Mouse (Mus musculus) left cerebral cortex, postnatal 25 days (tissue): ENCODE data around the gene Ascl2. TPM values are rescaled to one million over a fixed set of nuclear protein-coding genes. Genes with fewer than 3 reads are reported as not detected.

Experiments used
- DNase-seq, 2 experiments: peaks; one replicate each; pipeline ENCODE4 v3.0.0; 2022; ENCODE audit warnings: low spot score in 2 of 2, mixed read lengths in 1 of 2
- intact Hi-C: fragments of 180-260 bp; cut with DNase I; formaldehyde crosslinking; loops from one replicate; pipeline ENCODE4 v1.15.1; 2025
- total RNA-seq, 2 experiments: library from RNA; stranded (reverse); gene quantifications; 2 replicates each; pipeline ENCODE4 v1.2.3; 2021

Ascl2 gene
- total RNA-seq: not detected

DNA sequence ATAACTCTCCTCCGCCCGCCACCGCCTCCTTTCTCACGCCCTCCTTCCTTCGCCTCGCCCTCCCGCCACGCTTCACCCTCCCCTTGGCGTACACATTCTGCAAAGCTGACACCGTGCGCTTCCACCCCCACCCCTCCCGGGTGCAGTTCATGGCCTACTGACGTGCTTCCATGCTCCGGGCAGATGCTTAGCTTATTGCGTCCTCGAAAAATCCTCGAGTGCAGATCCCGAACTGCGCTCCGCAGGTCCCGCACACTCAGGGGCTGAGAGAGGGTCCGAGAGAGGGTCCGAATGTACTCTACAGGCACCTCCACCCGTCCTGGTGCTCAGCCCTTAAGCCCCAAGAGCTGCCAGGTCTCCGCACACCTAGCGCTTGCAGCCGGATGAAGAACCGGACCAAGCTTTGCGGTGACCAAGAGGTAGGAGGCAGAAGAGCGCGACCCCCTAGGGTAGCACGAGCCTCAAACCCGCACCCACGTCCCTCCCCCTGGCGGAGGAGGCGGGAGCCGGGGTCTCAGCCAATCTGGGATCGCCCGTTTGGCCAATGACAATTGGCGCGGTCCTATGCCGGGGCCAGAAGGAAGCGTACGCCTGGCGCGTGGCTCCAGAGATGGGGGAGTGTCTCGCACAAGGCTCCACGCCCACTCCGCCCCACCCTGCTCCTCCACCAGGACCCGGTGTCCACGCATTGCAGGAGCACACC, at the start of gene Ascl2:
TSS of gene Ascl2 (minus strand) at position 456 of the 703 bp plus-strand sequence.
- intact Hi-C loops: no loop called here
- no peak for DNase-seq

DNA sequence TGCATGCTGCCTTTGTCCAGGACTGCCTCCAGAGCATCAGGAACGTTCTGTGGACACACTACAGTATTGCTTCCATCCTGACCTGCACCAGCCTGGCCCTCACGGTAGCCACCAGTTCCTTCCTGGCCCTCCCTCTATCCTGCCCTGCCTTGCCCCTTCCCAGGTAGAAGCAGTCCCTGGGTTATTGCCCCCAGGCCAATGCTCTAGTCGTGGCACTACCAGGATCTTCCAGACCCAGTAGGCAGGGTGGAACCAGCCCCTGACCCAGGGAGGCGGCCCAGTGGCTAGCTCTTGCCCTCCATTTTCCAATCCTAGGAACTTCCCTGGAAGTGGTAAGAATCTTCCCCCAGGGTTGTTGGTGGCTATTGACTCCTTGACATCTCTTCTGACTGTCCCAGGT, 48.1 kb upstream of the Ascl2 start:
- intact Hi-C loops: no loop called here
- DNase-seq: no peak

DNA sequence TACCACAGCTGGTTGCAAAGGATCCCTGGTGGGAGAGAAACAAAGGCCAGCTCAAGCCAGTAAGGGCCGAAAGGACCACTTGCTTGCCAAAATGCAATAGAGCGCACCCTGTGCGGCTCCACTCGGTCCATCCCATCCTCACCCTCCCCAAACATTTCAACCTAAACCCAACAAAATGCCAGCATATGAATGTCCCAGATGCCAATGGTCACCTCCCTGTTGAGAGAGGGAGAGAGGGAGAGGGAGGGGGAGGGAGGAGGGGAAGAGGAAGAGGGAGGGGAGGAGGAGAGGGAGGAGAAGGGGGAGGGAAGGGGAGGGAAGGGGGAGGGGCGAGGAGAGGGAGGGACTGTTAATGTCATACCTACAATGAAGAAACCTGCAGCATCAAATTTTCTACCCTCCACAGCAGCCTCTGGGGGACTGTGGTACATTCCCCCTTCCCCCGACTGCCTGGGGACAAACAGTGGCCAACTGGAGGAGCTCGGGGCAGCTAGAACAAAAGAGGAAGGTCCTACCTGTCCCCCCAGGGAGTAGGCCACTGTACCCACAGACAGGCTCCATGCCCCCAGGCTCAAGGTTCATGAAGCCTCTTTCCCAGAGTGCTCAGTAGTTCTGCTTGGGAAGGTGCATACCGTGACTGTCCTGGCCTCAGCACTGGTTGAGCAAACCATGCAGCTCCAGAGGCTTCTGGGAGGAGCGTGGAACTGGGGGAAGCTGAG, 47.5 kb upstream of the Ascl2 start:
- intact Hi-C loops: no loop called here
- DNase-seq: no peak

- DNase-seq: peak; percentile 36 to 71
- intact Hi-C loops: no loop called here
Observed at GRCm38 (mm10) chr7:143015755-143016423, 46.8 kb upstream of the Ascl2 start.

DNA sequence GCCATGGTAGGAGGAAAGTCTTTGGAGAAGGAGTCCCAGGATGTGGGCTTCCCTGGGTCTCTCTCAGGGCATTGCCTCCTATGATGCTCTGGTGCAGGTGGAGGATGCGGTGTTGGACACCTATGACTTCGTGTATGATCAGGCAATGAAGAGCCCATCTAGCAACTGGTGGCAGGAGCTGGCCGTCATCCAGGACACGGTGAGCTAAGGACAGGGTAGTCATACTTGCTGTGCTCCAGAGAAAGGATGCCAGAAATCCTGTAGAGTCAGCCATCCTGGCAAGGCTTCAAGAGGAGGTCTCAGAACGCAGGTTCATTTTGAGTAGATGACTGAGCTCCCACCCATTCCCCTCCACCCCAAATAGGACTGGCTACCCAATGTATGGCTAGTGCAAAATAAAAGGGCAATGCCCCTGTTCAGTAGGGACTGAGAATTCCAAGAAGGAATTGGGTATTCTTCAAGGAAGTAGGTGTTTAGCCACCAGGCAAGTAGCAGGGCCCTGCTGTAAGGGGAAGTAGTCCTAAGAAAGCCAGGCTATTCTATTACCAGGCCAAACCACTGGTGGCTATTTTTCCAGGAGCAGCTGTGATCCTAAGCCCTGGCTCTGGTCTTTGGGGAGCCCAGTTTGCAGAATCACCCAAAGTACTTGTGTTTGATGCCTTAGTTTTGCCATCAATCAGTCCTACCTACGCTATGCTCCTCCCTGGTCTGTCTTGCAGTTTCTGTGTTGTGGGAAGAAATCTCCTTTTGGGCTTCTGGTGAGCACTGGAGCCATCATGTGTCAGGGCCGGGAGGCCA, 46.0 kb upstream of the Ascl2 start:
- intact Hi-C loops: no loop called here
- no peak for DNase-seq

GRCm38 (mm10) chr7:143013420-143014178, 44.5 kb upstream of the Ascl2 start:
- intact Hi-C loops: no loop called here
- peak in 1 of 2 experiments; percentile 73 for DNase-seq

- DNase-seq: no peak
- intact Hi-C loops: no loop called here
Observed at GRCm38 (mm10) chr7:143012230-143012875, 43.3 kb upstream of the Ascl2 start.

GRCm38 (mm10) chr7:143011226-143011625, 42.2 kb upstream of the Ascl2 start:
- intact Hi-C loops: no loop called here
- DNase-seq: no peak

DNA sequence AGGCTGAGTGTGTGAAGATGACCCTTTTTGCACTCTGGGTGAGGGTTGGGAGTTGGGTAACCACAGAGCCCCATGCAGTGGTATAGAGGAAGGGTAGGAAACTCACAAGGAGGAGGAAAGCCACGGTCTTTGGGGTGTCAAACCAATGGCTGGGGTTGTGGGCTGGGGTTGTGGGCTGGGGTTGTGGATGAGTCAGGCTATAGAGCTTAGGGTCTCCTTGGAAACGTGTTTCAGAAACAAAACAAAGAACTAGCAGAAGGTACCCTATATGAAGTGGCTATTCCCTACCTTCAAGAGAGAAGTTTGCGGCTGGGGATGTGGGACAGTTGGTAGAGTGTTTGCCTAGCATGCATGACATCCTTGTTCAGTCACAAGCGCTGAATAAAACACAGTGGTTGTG, 40.9 kb upstream of the Ascl2 start:
- intact Hi-C loops: loop anchor here (2.0 to 5.0 kb wide), 2 partner anchors 43 to 127 kb away; partner anchors contain the start of gene Cd81
- no peak for DNase-seq

GRCm38 (mm10) chr7:143008996-143009665, 40.1 kb upstream of the Ascl2 start:
- intact Hi-C loops: loop anchor here (1.0 to 5.0 kb wide), 4 partner anchors 44 to 128 kb away; partner anchors contain the start of genes Cd81 and Tssc4
- no peak for DNase-seq

GRCm38 (mm10) chr7:143008370-143008926, 39.4 kb upstream of the Ascl2 start:
- DNase-seq: no peak
- intact Hi-C loops: loop anchor here (1.0 to 5.0 kb wide), 4 partner anchors 44 to 129 kb away; partner anchors contain the start of genes Cd81 and Tssc4

DNA sequence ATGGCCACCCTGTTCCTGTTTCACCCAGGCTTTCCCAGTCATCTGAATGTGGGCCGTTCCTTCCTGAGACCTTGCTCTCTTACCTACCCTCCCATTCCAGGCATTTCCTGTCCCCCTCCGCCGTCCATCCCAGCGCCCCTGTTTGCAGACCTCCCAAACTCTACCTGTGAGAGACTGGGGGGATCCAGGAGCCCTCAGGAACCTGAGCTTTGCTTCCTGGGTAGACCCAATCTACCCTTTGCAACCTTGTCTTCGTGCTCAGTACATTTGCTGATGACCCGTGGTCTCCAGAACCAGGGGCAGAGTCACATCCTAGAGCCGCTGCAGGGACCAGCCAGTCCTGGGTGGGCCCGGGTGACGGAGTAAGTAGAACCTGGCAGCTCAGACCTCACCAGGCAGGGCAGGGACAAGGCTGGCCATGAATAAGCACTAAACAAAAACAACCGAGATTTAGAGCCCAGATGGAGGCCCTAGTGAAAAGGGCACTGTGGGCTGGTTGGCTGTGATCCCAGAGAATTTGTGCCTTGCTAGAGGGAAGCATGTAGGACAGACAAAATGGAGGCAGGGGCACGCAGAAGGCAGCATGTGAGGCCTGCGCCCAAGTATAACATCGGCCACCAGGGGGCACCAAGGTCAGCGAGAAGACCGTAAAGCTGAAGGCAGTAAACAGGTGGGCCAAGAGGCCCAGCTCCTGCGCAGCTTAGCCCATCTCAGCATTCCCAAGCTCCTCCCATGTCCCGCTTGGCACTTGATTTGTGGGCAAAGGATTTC, 38.7 kb upstream of the Ascl2 start:
- intact Hi-C loops: loop anchor here (1.0 to 5.0 kb wide), 4 partner anchors 45 to 130 kb away; partner anchors contain the start of genes Cd81 and Tssc4
- DNase-seq: peak; percentile 88 to 92

- DNase-seq: no peak
- intact Hi-C loops: loop anchor here (5.0 kb wide), 1 partner anchor 130 kb away; no protein-coding TSS in a partner anchor
Observed at GRCm38 (mm10) chr7:143006756-143007598, 37.9 kb upstream of the Ascl2 start.

GRCm38 (mm10) chr7:143006097-143006755, 37.2 kb upstream of the Ascl2 start:
- intact Hi-C loops: loop anchor here (5.0 kb wide), 1 partner anchor 131 kb away; no protein-coding TSS in a partner anchor
- no peak for DNase-seq
